Comparison of ENCODE assay signal across 19 mouse cellular contexts in the genomic region with DNA sequence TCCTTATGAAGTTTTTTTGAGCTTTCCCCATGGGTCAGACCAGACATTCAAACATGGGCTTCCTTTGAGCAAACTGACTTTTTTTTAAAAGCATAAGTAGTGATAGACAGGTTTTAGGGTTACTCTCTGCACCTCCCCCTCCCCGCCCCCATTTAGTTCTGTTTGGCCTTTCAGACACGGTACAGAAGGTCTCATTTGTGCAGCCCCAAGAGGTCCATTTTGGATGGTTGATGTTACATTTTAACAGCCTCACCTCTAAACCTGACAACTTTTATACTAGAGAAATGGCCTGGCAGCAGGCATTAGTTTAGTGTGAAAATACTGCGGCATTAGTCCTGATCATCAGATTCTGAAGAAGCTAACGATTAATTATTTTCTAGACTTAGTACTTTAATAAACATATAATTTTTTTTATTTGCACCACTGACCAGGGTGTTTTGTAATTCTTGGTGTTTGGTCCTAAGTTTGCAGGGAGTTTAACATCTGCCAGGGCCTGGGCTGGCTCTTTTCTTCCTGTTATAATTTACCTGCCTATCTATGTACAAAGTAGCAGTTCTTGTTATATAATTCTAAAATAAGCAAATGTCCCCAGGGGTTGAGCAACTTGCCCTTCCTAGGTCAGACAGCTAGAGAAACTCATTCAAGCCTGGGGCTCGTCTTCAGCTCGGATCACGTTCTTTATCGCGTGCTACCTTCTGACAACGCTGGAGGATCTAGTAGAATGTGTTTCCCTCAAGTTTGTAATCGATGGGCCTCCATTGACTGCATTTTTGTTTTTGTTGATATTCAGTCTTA. TPM values are rescaled to one million over a fixed set of nuclear protein-coding genes. Genes with fewer than 3 reads are reported as not detected.
A peak's percentile ranks its signal among the peaks of the same experiment; 100 is the strongest.
DNase-seq lines count a peak whose midpoint lies in the region; ATAC-seq and TF ChIP-seq lines count a peak whose summit lies in the region.
"Had no signal": no experiment of that assay in that cellular context is flagged by ENCODE, and none has a peak within 500 bp of the region (broad histone marks: within the 10 kb centered on the region; RNA-seq: fewer than 3 reads in every experiment).

No protein-coding gene starts in this region.

- H3K4me1 ChIP-seq in kidney, embryonic 15.5 days: no peaks in the 10 kb centered on the region
- H3K4me1 ChIP-seq: embryonic facial prominence, embryonic 10.5 days; hindbrain, embryonic 15.5 days had no signal

- peak; percentile 82 for DNase-seq in kidney, adult 11 months
- DNase-seq in layer of hippocampus, adult 2 months (ENCODE audit: low spot score in 2 of 2): no peak
- no peak for DNase-seq in layer of hippocampus, adult 11-12 months (ENCODE audit: low spot score)
- DNase-seq in kidney, adult 9 months: peak; percentile 92
- peak; percentile 70 for DNase-seq in kidney, postnatal 14 days
- DNase-seq in embryo, embryonic 11 days: no peak
- DNase-seq in right cerebral cortex, adult 2 months (ENCODE audit: low spot score in 2 of 2): no peak
- DNase-seq: adrenal gland, postnatal 14 days; cerebellum, adult 18-20 months; gastrocnemius, adult 2 months; gastrocnemius, postnatal 25 days had no signal

- H3K27me3 ChIP-seq in kidney, embryonic 15.5 days: no peaks in the 10 kb centered on the region
- H3K27me3 ChIP-seq: CH12.LX; forebrain, embryonic 13.5 days; heart, embryonic 12.5 days; hindbrain, embryonic 15.5 days; Patski had no signal

- no peaks in the 10 kb centered on the region for H3K36me3 ChIP-seq in kidney, embryonic 15.5 days
- H3K36me3 ChIP-seq: hindbrain, embryonic 15.5 days had no signal

- no peak overlapping the region for H3K27ac ChIP-seq in kidney, embryonic 15.5 days
- peak overlapping the region; percentile 19; the same call in 1 of the 2 replicates for H3K27ac ChIP-seq in layer of hippocampus, adult 2 months
- H3K27ac ChIP-seq: embryonic facial prominence, embryonic 10.5 days; forebrain, embryonic 13.5 days; gastrocnemius, adult 2 months; hindbrain, embryonic 15.5 days had no signal

- no peak overlapping the region for H3K4me3 ChIP-seq in kidney, embryonic 15.5 days (replicated peaks)
- no peak overlapping the region for H3K4me3 ChIP-seq in layer of hippocampus, adult 2 months
- H3K4me3 ChIP-seq: embryonic facial prominence, embryonic 10.5 days; forebrain, embryonic 13.5 days; gastrocnemius, adult 2 months; heart, embryonic 12.5 days; hindbrain, embryonic 15.5 days had no signal

- no peak for ATAC-seq in kidney, embryonic 15.5 days (replicated peaks; ENCODE audit: low FRiP score)
- ATAC-seq: activated CD4-positive, CD25-positive, alpha-beta regulatory T cell, adult 4 months; forebrain, embryonic 13.5 days; Patski had no signal

- H3K4me2 ChIP-seq in kidney, embryonic 15.5 days: no peak overlapping the region
- H3K4me2 ChIP-seq: forebrain, embryonic 13.5 days; heart, embryonic 12.5 days; hindbrain, embryonic 15.5 days had no signal

- no peak overlapping the region for H3K9ac ChIP-seq in kidney, embryonic 15.5 days
- H3K9ac ChIP-seq: forebrain, embryonic 13.5 days; heart, embryonic 12.5 days; hindbrain, embryonic 15.5 days had no signal

- no peaks in the 10 kb centered on the region for H3K9me3 ChIP-seq in kidney, embryonic 15.5 days (replicated peaks)
- H3K9me3 ChIP-seq: embryonic facial prominence, embryonic 10.5 days; forebrain, embryonic 13.5 days; heart, embryonic 12.5 days; hindbrain, embryonic 15.5 days had no signal

- 65% methylated on average over 11 of the region's 11 CpGs for WGBS in kidney, embryonic 15.5 days

- no peak for TF ChIP-seq CTCF in layer of hippocampus, adult 2 months (conservative IDR thresholded peaks at IDR 0.05)

RNA-seq across cellular contexts. Expression of gene Ak4, which starts 9.0 kb away (rescaled TPM):
- polyA plus RNA-seq in kidney, embryonic 15.5 days (2015; fragmentation: Nextera tagmentation; extraction: Ambion mirVana): 17.8 and 19.0 TPM in 2 replicates
- total RNA-seq in layer of hippocampus, adult 2 months (2021): 10 to 100 TPM; 63.0 to 63.2 TPM

Comparison
In these comparisons a context has a peak if more than half of its experiments do, and no peak if none do; other contexts are left out.
1. DNase-seq: peak in kidney, adult 11 months (single experiment), kidney, adult 9 months (single experiment) and kidney, postnatal 14 days (single experiment); none in layer of hippocampus, adult 2 months (0 of 2), layer of hippocampus, adult 11-12 months (single experiment), embryo, embryonic 11 days (single experiment) and right cerebral cortex, adult 2 months (0 of 2).